Mouse (Mus musculus) kidney, embryonic 14.5 days (tissue): ENCODE data around the gene Lin28b. TPM values are rescaled to one million over a fixed set of nuclear protein-coding genes. Genes with fewer than 3 reads are reported as not detected.

Source experiments
- ATAC-seq: fragments of 200-750 bp; cut with Nextera tagmentation; 2 replicates; pipeline ENCODE4 v1.8.0; 2017; ENCODE audit warnings: moderate number of reproducible peaks, mild to moderate bottlenecking, moderate TSS enrichment, moderate library complexity; ENCODE audit not compliant: low FRiP score, low TSS enrichment
- H3K27ac ChIP-seq: fragments of 300-500 bp; sonication (generic); 2 replicates; pipeline ENCODE4 v1.5.1; 2014; ENCODE audit warnings: low read depth, mild to moderate bottlenecking, low read length, moderate library complexity, mixed read lengths
- H3K27me3 ChIP-seq: fragments of 300-500 bp; sonication (generic); 2 replicates; pipeline ENCODE4 v1.6.1; 2014; ENCODE audit warnings: mild to moderate bottlenecking, low read length; ENCODE audit not compliant: control insufficient read depth, insufficient read depth
- H3K36me3 ChIP-seq: fragments of 300-500 bp; sonication (generic); 2 replicates; pipeline ENCODE4 v1.6.1; 2014; ENCODE audit warnings: low read length, mixed read lengths; ENCODE audit not compliant: control insufficient read depth, insufficient read depth
- H3K4me1 ChIP-seq: fragments of 300-500 bp; sonication (generic); 2 replicates; pipeline ENCODE4 v1.6.1; 2014; ENCODE audit warnings: low read length, mixed read lengths; ENCODE audit not compliant: control insufficient read depth, insufficient read depth
- H3K4me2 ChIP-seq: fragments of 300-500 bp; sonication (generic); replicated peaks from 2 replicates; pipeline ENCODE4 v1.6.1; 2014; ENCODE audit warnings: low read depth, mild to moderate bottlenecking, low read length
- H3K4me3 ChIP-seq: fragments of 300-500 bp; sonication (generic); 2 replicates; pipeline ENCODE4 v1.5.1; 2014; ENCODE audit warnings: mild to moderate bottlenecking, low read length
- H3K9ac ChIP-seq: fragments of 300-500 bp; sonication (generic); 2 replicates; pipeline ENCODE4 v1.6.1; 2014; ENCODE audit warnings: low read depth, mild to moderate bottlenecking, low read length, moderate library complexity
- H3K9me3 ChIP-seq: fragments of 300-500 bp; sonication (generic); 2 replicates; pipeline ENCODE4 v1.6.1; 2016; ENCODE audit warnings: low read length; ENCODE audit not compliant: control insufficient read depth
- whole genome bisulfite sequencing: fragments of 180-500 bp; shearing (Covaris S2); extraction: QIAGEN DNeasy Blood & Tissue Kit; methylation state at CpG from one replicate; pipeline ENCODE4 v1.1.7; 2014; 5-methylcytosine and 5-hydroxymethylcytosine counted together
- polyA plus RNA-seq: library from polyadenylated mRNA; unstranded; fragments of >200 nt; fragmentation: Nextera tagmentation; extraction: Ambion mirVana; gene quantifications from 2 replicates; pipeline ENCODE4 v1.2.1, GENCODE M21; 2014

The Lin28b gene
- 1.8 and 3.1 TPM in 2 replicates for polyA plus RNA-seq

GRCm38 (mm10) chr10:45485761-45486602 lies at the start of gene Lin28b:
Lin28b (minus strand) TSS chr10:45486395.
- Histone ChIP-seq H3K9me3 (no peaks in the 10 kb centered on the region), H3K27me3 (peaks cover 33% of the 10 kb centered on the region), H3K4me2 (peak within 1 kb of the TSS; percentile 100), H3K4me3 (peak within 1 kb of the TSS; percentile 65), H3K4me1 (no peaks in the 10 kb centered on the region), H3K36me3 (no peaks in the 10 kb centered on the region), H3K9ac (peak within 1 kb of the TSS; percentile 50), H3K27ac (no peak within 1 kb of the TSS)
- ATAC-seq: peak; percentile 91
- under 1% methylated on average over 74 of the region's 139 CpGs for WGBS

GRCm38 (mm10) chr10:45511764-45512163 lies 25.6 kb upstream of the Lin28b start:
- WGBS: 64% methylated on average over 2 of the region's 2 CpGs
- H3K4me3 ChIP-seq: no peak overlapping the region
- H3K9me3 ChIP-seq: no peaks in the 10 kb centered on the region
- H3K4me1 ChIP-seq: no peaks in the 10 kb centered on the region
- no peak overlapping the region for H3K9ac ChIP-seq
- no peak for ATAC-seq
- no peaks in the 10 kb centered on the region for H3K27me3 ChIP-seq
- no peak overlapping the region for H3K27ac ChIP-seq
- H3K36me3 ChIP-seq: no peaks in the 10 kb centered on the region
- H3K4me2 ChIP-seq: no peak overlapping the region

- WGBS: 87% methylated on average over 3 of the region's 3 CpGs
- Histone ChIP-seq H3K9me3 (no peaks in the 10 kb centered on the region), H3K27ac (no peak overlapping the region), H3K27me3 (no peaks in the 10 kb centered on the region), H3K9ac (no peak overlapping the region), H3K36me3 (no peaks in the 10 kb centered on the region), H3K4me3 (no peak overlapping the region), H3K4me1 (no peaks in the 10 kb centered on the region), H3K4me2 (no peak overlapping the region)
- no peak for ATAC-seq
Observed at GRCm38 (mm10) chr10:45510662-45511061, 24.5 kb upstream of the Lin28b start.

- 93% methylated on average over 1 of the region's 1 CpGs for WGBS
- no peak overlapping the region for H3K4me2 ChIP-seq
- H3K27ac ChIP-seq: no peak overlapping the region
- ATAC-seq: no peak
- H3K9ac ChIP-seq: no peak overlapping the region
- no peaks in the 10 kb centered on the region for H3K36me3 ChIP-seq
- H3K9me3 ChIP-seq: no peaks in the 10 kb centered on the region
- H3K4me1 ChIP-seq: no peaks in the 10 kb centered on the region
- H3K4me3 ChIP-seq: no peak overlapping the region
- no peaks in the 10 kb centered on the region for H3K27me3 ChIP-seq
Observed at GRCm38 (mm10) chr10:45500259-45500658, 14.1 kb upstream of the Lin28b start.

DNA sequence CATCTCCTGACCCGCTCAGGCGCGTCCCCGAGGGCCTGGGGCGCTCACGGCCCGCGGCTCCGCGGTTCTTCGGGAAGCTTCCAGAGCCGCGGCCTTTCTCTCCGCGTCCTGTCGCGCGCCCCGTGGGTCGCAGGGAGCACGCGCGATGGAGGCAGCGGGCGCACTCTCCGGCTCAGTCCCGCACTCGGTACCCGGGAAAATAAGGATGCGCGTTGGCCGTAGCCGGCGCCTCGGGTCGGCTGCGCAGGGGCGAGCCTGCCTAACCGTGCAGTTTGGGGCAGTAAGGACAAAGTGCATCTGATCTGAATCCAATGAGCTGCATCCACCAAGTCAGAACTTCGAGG lies 380 bp upstream of the Lin28b start:
- H3K27ac ChIP-seq: no peak overlapping the region
- no peaks in the 10 kb centered on the region for H3K36me3 ChIP-seq
- no peaks in the 10 kb centered on the region for H3K4me1 ChIP-seq
- peak overlapping the region; percentile 65 for H3K4me3 ChIP-seq
- peak overlapping the region; percentile 50; the same call in 1 of the 2 replicates for H3K9ac ChIP-seq
- under 1% methylated on average over 40 of the region's 40 CpGs for WGBS
- H3K4me2 ChIP-seq: peak overlapping the region; percentile 100
- no peaks in the 10 kb centered on the region for H3K9me3 ChIP-seq
- H3K27me3 ChIP-seq: peaks cover 33% of the 10 kb centered on the region
- peak; percentile 40 for ATAC-seq

DNA sequence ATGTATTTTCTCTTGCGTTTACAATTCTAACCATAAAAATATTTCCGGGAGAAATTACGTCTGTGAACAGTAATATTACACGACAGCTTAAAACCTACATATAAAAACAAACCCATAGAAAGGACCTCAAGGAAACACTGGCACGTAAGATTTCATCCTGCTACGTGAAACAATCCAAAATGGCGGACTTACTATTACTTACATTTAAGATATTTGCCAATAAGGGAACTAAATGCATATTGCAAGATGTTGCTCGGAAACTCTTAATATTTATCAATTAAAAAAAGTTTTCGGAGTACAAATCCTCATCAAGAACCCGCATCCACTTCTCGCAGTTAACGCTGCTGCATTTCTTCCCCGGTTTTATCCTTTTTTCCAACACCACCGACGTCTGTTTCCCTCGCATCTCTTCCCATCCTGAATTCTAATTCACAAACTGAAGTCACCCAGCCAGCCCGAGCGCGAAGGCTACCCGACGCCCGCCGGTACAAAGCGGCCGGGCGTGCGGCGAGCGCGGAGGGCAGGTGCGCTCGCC lies 902 bp downstream of the Lin28b start:
- H3K36me3 ChIP-seq: no peaks in the 10 kb centered on the region
- no peak overlapping the region for H3K27ac ChIP-seq
- peak overlapping the region; percentile 100 for H3K4me2 ChIP-seq
- H3K9ac ChIP-seq: peak overlapping the region; percentile 50; the same call in 1 of the 2 replicates
- H3K27me3 ChIP-seq: peaks cover 33% of the 10 kb centered on the region
- peak overlapping the region; percentile 65 for H3K4me3 ChIP-seq
- WGBS: 2% methylated on average over 32 of the region's 32 CpGs
- no peaks in the 10 kb centered on the region for H3K4me1 ChIP-seq
- ATAC-seq: no peak
- no peaks in the 10 kb centered on the region for H3K9me3 ChIP-seq

GRCm38 (mm10) chr10:45483210-45483609 lies 3.0 kb downstream of the Lin28b start:
- no peaks in the 10 kb centered on the region for H3K4me1 ChIP-seq
- no peak overlapping the region for H3K9ac ChIP-seq
- H3K9me3 ChIP-seq: no peaks in the 10 kb centered on the region
- H3K4me2 ChIP-seq: no peak overlapping the region
- no peak overlapping the region for H3K27ac ChIP-seq
- ATAC-seq: no peak
- H3K27me3 ChIP-seq: peaks cover 27% of the 10 kb centered on the region
- WGBS: 52% methylated on average over 2 of the region's 2 CpGs
- no peak overlapping the region for H3K4me3 ChIP-seq
- H3K36me3 ChIP-seq: no peaks in the 10 kb centered on the region

DNA sequence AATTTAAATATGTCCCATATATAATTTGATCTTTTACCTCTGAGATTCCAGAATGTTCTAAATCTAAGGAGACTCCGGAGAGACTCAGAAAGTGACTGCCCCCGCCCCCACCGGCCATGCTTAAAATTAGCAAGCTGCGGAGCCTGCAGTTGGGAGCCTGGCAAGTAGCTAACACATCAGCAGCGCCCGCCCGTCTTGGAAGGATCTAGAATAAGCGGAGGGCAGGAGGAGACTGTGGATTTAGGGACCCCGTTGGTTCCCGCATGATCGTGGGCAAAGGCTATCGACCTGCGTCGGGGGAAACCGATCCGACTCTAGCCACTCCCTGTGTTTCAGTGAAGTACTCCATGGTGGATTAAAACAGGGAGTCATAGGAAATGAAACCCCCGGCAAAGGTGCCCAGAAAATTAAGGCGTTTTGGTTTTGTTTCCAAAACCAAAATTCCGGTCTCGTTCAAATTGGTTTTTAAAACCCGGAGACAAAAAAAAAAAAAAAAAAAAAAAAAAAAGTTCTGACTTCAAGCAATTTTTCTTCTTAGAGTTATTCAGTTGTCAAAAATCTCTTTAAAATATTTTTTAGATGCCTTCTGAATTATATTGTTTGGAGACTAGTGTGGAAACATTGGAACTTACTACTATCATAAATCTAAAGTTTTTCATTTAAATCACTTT lies 12.4 kb downstream of the Lin28b start:
- no peak for ATAC-seq
- Histone ChIP-seq H3K4me1 (peaks cover 2% of the 10 kb centered on the region; the same call in 1 of the 2 replicates), H3K27ac (no peak overlapping the region), H3K9me3 (no peaks in the 10 kb centered on the region), H3K27me3 (peaks cover 30% of the 10 kb centered on the region), H3K4me2 (peak overlapping the region; percentile 33), H3K36me3 (no peaks in the 10 kb centered on the region), H3K4me3 (peak overlapping the region; percentile 28), H3K9ac (no peak overlapping the region)
- under 1% methylated on average over 21 of the region's 21 CpGs for WGBS

DNA sequence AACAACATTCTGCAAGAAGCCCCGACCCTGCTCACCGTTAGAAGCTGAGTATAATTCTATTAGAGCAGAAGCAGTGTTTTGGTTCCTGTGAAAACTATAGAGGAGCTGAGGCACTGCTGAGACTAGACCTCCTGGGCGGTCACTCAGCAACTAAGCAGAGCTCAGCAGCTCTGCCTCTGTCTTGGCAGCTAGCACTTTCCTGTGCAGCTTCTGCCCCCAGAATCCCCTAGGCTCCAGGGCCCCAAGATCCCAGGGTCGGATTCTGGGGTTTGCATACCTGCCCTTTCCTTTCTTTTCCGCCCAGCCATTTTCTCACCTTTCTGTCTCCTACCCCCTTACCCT lies 13.1 kb downstream of the Lin28b start:
- H3K9ac ChIP-seq: no peak overlapping the region
- H3K4me2 ChIP-seq: no peak overlapping the region
- H3K27ac ChIP-seq: no peak overlapping the region
- peaks cover 30% of the 10 kb centered on the region for H3K27me3 ChIP-seq
- H3K4me3 ChIP-seq: no peak overlapping the region
- ATAC-seq: no peak
- peaks cover 5% of the 10 kb centered on the region; the same call in 1 of the 2 replicates for H3K4me1 ChIP-seq
- H3K36me3 ChIP-seq: no peaks in the 10 kb centered on the region
- 5% methylated on average over 5 of the region's 5 CpGs for WGBS
- no peaks in the 10 kb centered on the region for H3K9me3 ChIP-seq
